Mouse (Mus musculus): ENCODE data around the gene Pepd. TPM values are rescaled to one million over a fixed set of nuclear protein-coding genes. Genes with fewer than 3 reads are reported as not detected.
A peak's percentile ranks its signal among the peaks of the same experiment; 100 is the strongest.

Pepd gene
- polyA plus RNA-seq, 1 experiment from 2014 or later, result 43.3 TPM

DNA sequence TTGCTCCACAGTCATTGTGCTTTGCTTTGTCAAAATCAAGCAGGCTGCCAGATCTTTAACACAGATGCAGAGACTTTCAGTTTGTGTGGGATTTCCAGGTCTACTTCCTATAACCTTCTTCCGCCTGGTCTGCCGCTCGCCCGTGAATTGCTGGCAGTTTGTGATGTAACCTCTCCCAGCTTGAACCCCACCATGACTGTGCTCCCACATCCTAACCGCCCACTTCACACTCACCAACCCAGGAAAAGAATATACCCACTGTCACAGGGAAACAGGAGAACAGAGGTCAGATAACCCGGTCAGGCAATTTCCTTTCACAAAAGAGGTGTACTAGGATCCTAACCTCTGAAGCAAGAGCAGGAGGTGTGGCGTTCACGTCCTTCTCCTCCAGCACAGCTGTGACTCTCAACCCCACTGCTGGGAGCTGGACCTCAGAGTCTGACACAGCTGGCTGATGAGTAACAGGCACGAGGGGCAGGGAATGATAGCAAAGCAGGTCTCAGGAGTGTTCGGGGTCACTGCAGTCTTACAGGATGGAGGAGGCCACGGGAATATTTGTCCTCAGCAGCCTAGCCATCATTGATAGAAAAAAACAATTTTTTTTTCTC lies 72.5 kb downstream of the Pepd start:
- Histone ChIP-seq H3K4me1 (peaks cover 42% of the 10 kb centered on the region), H3K9me3 (no peaks in the 10 kb centered on the region), H3K27me3 (replicated peaks) (no peaks in the 10 kb centered on the region), H3K4me2 (peak overlapping the region; percentile 28; the same call in 1 of the 2 replicates), H3K36me3 (peaks cover 11% of the 10 kb centered on the region), H3K4me3 (no peak overlapping the region), H3K27ac (replicated peaks) (peak overlapping the region; percentile 62), H3K9ac (no peak overlapping the region)
- WGBS, result 32% methylated on average over 11 of the region's 11 CpGs
- ATAC-seq (ENCODE audit: extremely low read depth, insufficient number of reproducible peaks, low FRiP score, low TSS enrichment), result peak; percentile 51; the same call in 1 of the 2 replicates

DNA sequence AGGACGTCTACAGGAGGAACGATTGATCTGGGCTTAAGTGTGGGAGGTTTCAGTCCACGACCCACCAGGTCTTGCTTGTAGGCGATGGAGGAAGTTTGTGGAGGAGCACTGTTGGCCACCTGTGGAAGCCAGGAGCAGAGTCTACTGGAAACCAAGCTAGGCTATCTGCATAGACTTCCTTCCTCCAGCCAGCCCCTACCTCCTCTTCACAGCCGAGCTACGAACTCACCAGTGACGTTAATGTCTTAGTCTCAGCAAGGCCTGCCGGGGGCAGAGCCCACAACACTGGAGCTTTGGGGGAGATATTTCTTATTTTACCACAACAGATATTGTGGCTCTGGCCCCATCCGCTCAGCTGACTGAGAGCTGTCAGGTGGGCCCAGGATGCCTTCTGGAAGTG lies 73.0 kb downstream of the Pepd start:
- Histone ChIP-seq H3K9me3 (no peaks in the 10 kb centered on the region), H3K36me3 (peaks cover 13% of the 10 kb centered on the region), H3K4me2 (peak overlapping the region; percentile 28), H3K4me3 (no peak overlapping the region), H3K4me1 (peaks cover 42% of the 10 kb centered on the region), H3K27ac (replicated peaks) (peak overlapping the region; percentile 62), H3K27me3 (replicated peaks) (no peaks in the 10 kb centered on the region), H3K9ac (0 out of 2 replicates have a peak overlapping the region, but pooled peaks have one; percentile 21)
- ATAC-seq (ENCODE audit: extremely low read depth, insufficient number of reproducible peaks, low FRiP score, low TSS enrichment), result no peak
- 52% methylated on average over 9 of the region's 9 CpGs for WGBS

GRCm38 (mm10) chr7:34985646-34986045 lies 73.5 kb downstream of the Pepd start:
- Histone ChIP-seq H3K27me3 (replicated peaks) (no peaks in the 10 kb centered on the region), H3K9me3 (no peaks in the 10 kb centered on the region), H3K4me2 (peak overlapping the region; percentile 28; the same call in 1 of the 2 replicates), H3K27ac (replicated peaks) (peak overlapping the region; percentile 62), H3K4me3 (no peak overlapping the region), H3K4me1 (peaks cover 43% of the 10 kb centered on the region), H3K36me3 (peaks cover 12% of the 10 kb centered on the region), H3K9ac (0 out of 2 replicates have a peak overlapping the region, but pooled peaks have one; percentile 21)
- peak; percentile 69 for ATAC-seq (ENCODE audit: extremely low read depth, insufficient number of reproducible peaks, low FRiP score, low TSS enrichment)

DNA sequence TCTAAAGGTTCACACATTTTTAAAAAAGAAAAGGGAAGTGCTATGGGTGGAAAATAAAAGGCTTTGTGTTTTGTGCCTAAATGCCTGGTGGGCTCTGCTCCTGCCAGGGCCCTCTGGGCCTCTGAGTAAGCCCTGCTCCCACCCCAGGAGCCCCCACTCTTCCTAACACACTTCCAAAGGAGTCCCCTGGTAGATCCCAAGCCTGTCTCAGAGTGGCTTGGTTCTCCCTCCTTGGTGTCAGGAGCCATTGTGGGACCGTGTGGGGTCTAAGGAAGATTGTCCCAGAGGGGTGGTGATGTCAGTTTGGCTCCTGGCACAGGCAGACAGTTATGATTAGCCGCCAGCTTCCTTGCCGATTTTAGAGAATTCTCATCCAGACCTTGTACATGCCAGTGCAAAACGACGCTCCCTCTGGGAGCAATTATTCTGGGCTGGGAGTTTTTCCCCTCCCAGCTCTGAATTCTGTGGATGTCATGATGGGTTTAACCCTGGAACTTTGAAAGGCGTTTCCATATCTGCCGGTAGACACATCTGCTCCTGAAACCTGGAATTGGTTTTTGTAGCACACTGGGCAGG lies 74.5 kb downstream of the Pepd start:
- Histone ChIP-seq H3K36me3 (peaks cover 12% of the 10 kb centered on the region), H3K4me2 (no peak overlapping the region), H3K4me1 (peaks cover 50% of the 10 kb centered on the region), H3K9ac (0 out of 2 replicates have a peak overlapping the region, but pooled peaks have one; percentile 17), H3K27me3 (replicated peaks) (no peaks in the 10 kb centered on the region), H3K4me3 (no peak overlapping the region), H3K9me3 (no peaks in the 10 kb centered on the region), H3K27ac (replicated peaks) (no peak overlapping the region)
- ATAC-seq (ENCODE audit: extremely low read depth, insufficient number of reproducible peaks, low FRiP score, low TSS enrichment), result no peak
- WGBS, result 58% methylated on average over 7 of the region's 7 CpGs

DNA sequence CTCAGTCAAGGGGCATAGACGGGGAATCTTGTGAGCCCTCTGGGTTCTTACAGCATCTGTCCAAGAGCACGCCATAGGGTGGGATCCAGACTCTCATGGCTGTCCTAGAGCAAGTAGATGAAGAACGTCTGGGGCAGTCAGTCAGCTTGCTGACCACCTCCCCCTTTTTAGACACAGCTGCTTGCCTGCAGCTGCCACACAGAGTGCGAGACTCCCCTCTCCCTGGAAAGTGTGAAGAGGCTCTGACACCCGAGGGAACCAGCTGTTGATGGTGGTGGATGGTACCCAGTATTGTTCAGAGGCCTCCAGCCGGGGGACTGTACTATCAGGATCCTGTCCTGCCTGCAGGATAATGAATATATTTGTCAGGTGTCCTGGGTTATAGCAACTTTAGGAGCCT lies 75.1 kb downstream of the Pepd start:
- H3K4me3 ChIP-seq, result no peak overlapping the region
- H3K27me3 ChIP-seq (replicated peaks), result no peaks in the 10 kb centered on the region
- no peak overlapping the region for H3K4me2 ChIP-seq
- no peak overlapping the region for H3K27ac ChIP-seq (replicated peaks)
- H3K9ac ChIP-seq, result 0 out of 2 replicates have a peak overlapping the region, but pooled peaks have one; percentile 17
- no peaks in the 10 kb centered on the region for H3K9me3 ChIP-seq
- H3K4me1 ChIP-seq, result peaks cover 50% of the 10 kb centered on the region
- no peak for ATAC-seq (ENCODE audit: extremely low read depth, insufficient number of reproducible peaks, low FRiP score, low TSS enrichment)
- 0 out of 2 replicates have a peak, but pooled peaks cover 8% of the 10 kb centered on the region for H3K36me3 ChIP-seq
- 43% methylated on average over 6 of the region's 6 CpGs for WGBS

- Histone ChIP-seq H3K4me3 (no peak overlapping the region), H3K36me3 (0 out of 2 replicates have a peak, but pooled peaks cover 8% of the 10 kb centered on the region), H3K27me3 (replicated peaks) (no peaks in the 10 kb centered on the region), H3K4me2 (no peak overlapping the region), H3K4me1 (peaks cover 48% of the 10 kb centered on the region), H3K9me3 (no peaks in the 10 kb centered on the region), H3K9ac (no peak overlapping the region), H3K27ac (replicated peaks) (no peak overlapping the region)
- no peak for ATAC-seq (ENCODE audit: extremely low read depth, insufficient number of reproducible peaks, low FRiP score, low TSS enrichment)
- 71% methylated on average over 3 of the region's 3 CpGs for WGBS
Observed at GRCm38 (mm10) chr7:34988488-34988887, 76.3 kb downstream of the Pepd start.

DNA sequence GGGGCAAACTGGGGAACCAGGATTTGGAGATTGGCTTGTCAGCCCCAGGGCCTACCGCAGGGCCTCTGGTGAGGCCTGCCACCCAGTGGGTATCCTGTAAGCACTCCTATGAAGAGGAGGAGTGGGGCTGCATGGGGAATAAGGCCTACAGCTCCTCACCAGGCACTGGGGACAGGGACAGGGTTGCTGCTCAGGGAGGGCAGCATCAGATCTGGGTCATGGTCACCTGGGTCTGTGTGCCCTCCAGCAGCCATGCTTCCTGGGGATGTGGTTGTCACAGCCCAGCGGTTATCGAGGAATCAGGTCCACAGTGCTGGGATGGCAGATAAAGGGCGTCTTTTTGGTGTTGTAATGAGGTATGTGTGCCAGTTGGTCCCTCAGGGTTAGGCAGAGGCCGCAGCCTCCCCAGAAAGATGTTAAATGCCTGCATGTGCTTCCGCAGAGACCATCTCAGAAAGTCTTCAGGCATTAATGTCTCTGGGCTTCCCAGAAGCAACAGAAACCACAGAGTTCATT lies 79.6 kb downstream of the Pepd start:
- H3K9me3 ChIP-seq, result no peaks in the 10 kb centered on the region
- peaks cover 35% of the 10 kb centered on the region for H3K4me1 ChIP-seq
- no peak for ATAC-seq (ENCODE audit: extremely low read depth, insufficient number of reproducible peaks, low FRiP score, low TSS enrichment)
- 87% methylated on average over 6 of the region's 6 CpGs for WGBS
- no peak overlapping the region for H3K27ac ChIP-seq (replicated peaks)
- H3K4me2 ChIP-seq, result no peak overlapping the region
- no peaks in the 10 kb centered on the region for H3K27me3 ChIP-seq (replicated peaks)
- no peak overlapping the region for H3K9ac ChIP-seq
- H3K4me3 ChIP-seq, result no peak overlapping the region
- 0 out of 2 replicates have a peak, but pooled peaks cover 6% of the 10 kb centered on the region for H3K36me3 ChIP-seq

GRCm38 (mm10) chr7:34992766-34993165 lies 80.6 kb downstream of the Pepd start:
- WGBS, result 83% methylated on average over 3 of the region's 3 CpGs
- Histone ChIP-seq H3K27me3 (replicated peaks) (no peaks in the 10 kb centered on the region), H3K9ac (no peak overlapping the region), H3K36me3 (0 out of 2 replicates have a peak, but pooled peaks cover 6% of the 10 kb centered on the region), H3K4me2 (no peak overlapping the region), H3K27ac (replicated peaks) (no peak overlapping the region), H3K4me1 (peaks cover 33% of the 10 kb centered on the region), H3K4me3 (no peak overlapping the region), H3K9me3 (no peaks in the 10 kb centered on the region)
- no peak for ATAC-seq (ENCODE audit: extremely low read depth, insufficient number of reproducible peaks, low FRiP score, low TSS enrichment)

DNA sequence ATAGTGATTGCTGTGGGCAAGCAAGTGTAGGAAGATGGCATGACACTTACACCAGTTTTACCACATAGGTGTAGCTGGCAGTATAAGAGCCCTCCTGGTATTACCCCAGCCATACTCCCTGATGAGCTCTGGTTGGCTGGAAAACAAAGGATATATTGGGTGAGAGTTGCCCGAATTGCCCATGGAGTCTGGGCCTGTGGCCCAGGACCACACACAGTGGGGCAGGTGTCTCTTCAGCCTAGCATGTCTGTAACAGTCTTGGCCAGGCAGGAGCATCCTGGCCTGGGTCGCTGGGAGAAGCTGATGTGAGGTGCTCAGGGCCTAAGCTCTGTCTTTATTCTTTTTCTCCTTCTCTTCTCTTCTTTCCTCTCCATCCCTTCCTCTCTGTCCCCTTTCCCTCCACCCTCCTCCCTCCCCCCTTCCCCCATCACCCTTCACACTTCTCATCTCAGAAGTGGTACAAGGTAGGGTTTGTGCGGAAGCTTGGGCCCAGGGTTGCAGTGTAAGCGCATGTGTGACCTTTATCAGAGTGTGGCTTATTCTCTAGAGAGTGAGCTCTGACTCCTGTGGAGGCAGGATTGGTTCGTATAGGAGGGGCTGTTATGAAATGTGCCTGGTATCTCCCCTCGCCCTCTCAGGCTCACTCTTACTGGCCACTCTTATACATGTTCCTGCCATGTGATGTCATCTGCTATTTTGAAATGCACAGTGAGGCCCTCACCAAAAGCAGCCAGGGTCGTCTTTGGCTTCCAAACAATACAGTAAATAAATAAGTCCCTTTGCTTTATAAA lies 83.9 kb downstream of the Pepd start:
- H3K4me1 ChIP-seq, result peaks cover 19% of the 10 kb centered on the region
- WGBS, result 48% methylated on average over 7 of the region's 7 CpGs
- no peaks in the 10 kb centered on the region for H3K9me3 ChIP-seq
- no peaks in the 10 kb centered on the region for H3K27me3 ChIP-seq (replicated peaks)
- no peaks in the 10 kb centered on the region for H3K36me3 ChIP-seq
- 0 out of 2 replicates have a peak, but pooled peaks have one; percentile 7 for ATAC-seq (ENCODE audit: extremely low read depth, insufficient number of reproducible peaks, low FRiP score, low TSS enrichment)
- no peak overlapping the region for H3K4me3 ChIP-seq
- H3K4me2 ChIP-seq, result no peak overlapping the region
- H3K27ac ChIP-seq (replicated peaks), result peak overlapping the region; percentile 43
- no peak overlapping the region for H3K9ac ChIP-seq

DNA sequence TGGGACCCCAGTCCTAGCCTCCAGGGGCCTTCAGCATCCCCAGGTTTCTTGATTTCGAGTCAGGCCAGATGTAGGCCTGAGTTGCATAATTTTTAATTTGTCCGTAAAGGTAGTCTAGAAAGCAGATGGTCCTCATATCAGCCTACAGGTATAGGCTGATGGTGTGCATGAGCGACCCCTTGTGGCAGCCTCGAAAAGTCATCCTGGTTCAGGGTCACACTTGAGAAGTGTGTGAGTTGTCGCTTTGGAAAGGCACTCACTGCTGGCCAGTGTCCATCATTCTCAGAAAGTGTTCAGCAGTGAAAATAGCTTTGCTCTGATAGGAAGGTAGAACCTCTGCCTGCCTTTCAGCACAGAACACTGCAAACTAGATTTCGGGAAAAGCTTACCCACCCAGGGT lies 88.7 kb downstream of the Pepd start:
- peaks cover 12% of the 10 kb centered on the region for H3K4me1 ChIP-seq
- WGBS, result 32% methylated on average over 6 of the region's 6 CpGs
- no peaks in the 10 kb centered on the region for H3K36me3 ChIP-seq
- no peak overlapping the region for H3K4me3 ChIP-seq
- no peak overlapping the region for H3K27ac ChIP-seq (replicated peaks)
- no peak for ATAC-seq (ENCODE audit: extremely low read depth, insufficient number of reproducible peaks, low FRiP score, low TSS enrichment)
- no peak overlapping the region for H3K4me2 ChIP-seq
- no peaks in the 10 kb centered on the region for H3K27me3 ChIP-seq (replicated peaks)
- no peaks in the 10 kb centered on the region for H3K9me3 ChIP-seq
- H3K9ac ChIP-seq, result no peak overlapping the region

- no peaks in the 10 kb centered on the region for H3K4me1 ChIP-seq
- no peak overlapping the region for H3K4me2 ChIP-seq
- no peaks in the 10 kb centered on the region for H3K9me3 ChIP-seq
- no peaks in the 10 kb centered on the region for H3K27me3 ChIP-seq (replicated peaks)
- H3K36me3 ChIP-seq, result no peaks in the 10 kb centered on the region
- no peak for ATAC-seq (ENCODE audit: extremely low read depth, insufficient number of reproducible peaks, low FRiP score, low TSS enrichment)
- WGBS, result 80% methylated on average over 7 of the region's 7 CpGs
- H3K27ac ChIP-seq (replicated peaks), result no peak overlapping the region
- H3K9ac ChIP-seq, result no peak overlapping the region
- H3K4me3 ChIP-seq, result no peak overlapping the region
Observed at GRCm38 (mm10) chr7:35003171-35003737, 91.1 kb downstream of the Pepd start.

All from heart, embryonic 13.5 days (tissue).